Mouse (Mus musculus): Measurements from ENCODE around the gene Btbd35f17.
"Not testable (repeated sequence)": the region's sequence is repeated elsewhere in the genome, so short reads cannot be mapped to it uniquely, and the experiment has no call there.

Btbd35f17 gene
- long read RNA-seq, experiment 1 = 0 reads
- long read RNA-seq, experiment 2 = 0 reads

- intact Hi-C loops (cut with DNase I) = not testable (repeated sequence)
Observed at GRCm38 (mm10) chrX:4370336-4370735, at the start of gene Btbd35f17. Gene Btbd35f17 (plus strand): TSS chrX:4370636.

Data from adrenal gland (tissue).